Mouse (Mus musculus) cerebellum, postnatal 10 days (tissue): Measurements from ENCODE around the gene Olfr507.
"Not testable (repeated sequence)": the region's sequence is repeated elsewhere in the genome, so short reads cannot be mapped to it uniquely, and the experiment has no call there.

ENCODE experiments used
- DNase-seq, 2 experiments: peaks; one replicate each; pipeline ENCODE4 v3.0.0; 2021; ENCODE audit warnings: mixed read lengths in 2 of 2

Olfr507 gene

GRCm38 (mm10) chr7:108621514-108621913 lies at the start of gene Olfr507:
Gene Olfr507, plus strand, starts transcription at chr7:108621814.
- no peak for DNase-seq

GRCm38 (mm10) chr7:108589797-108590196 lies 31.8 kb upstream of the Olfr507 start:
- no peak for DNase-seq

DNA sequence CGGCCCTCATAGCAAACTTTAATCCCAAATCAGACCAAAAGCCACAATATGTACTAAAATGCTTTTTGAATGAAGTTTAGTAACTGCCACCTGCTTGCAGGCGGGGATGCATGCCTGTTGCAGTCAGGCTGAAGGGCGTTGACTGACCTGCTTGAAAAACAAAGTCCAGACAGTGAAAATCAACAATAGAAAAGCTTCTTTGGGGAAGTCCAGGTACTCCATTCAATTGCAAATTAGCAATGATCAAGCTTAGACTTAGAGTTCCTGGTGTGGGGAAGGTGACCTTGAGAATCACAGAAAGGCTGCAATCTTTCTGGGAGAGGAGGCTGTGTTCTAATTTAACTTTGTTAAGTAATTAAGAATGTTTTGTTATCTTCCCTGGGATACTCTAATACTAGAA lies 19.7 kb upstream of the Olfr507 start:
- not testable (repeated sequence) for DNase-seq

- no peak for DNase-seq
Measured at GRCm38 (mm10) chr7:108610487-108610886, 11.1 kb upstream of the Olfr507 start, which contains the start of gene Olfr506. Gene Olfr506, plus strand, starts transcription at chr7:108610787.

DNA sequence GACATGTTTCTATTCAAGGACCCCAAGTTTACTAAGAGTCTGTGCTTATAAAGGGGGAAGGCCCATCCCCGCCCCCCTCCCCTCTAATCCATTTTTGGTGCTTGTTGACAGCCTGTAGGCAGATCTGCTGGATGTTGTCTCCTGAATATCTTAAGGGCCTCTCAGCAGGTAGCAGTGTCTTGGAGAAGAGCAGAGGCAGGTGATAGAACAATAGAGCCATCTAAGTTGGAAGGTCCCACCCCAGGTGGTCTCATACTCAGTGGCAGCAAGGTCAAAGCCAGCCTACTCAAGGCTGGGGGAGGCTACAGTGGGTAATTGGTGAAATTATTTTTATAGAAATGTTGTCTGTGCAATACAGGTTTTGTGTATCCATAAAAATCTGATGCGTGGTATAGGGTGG lies 7.5 kb upstream of the Olfr507 start:
- no peak for DNase-seq

GRCm38 (mm10) chr7:108616781-108617180 lies 4.8 kb upstream of the Olfr507 start:
- DNase-seq, result not testable (repeated sequence)

GRCm38 (mm10) chr7:108629694-108630093 lies 8.1 kb downstream of the Olfr507 start, which contains the start of gene Olfr508:
Gene Olfr508, plus strand, starts transcription at chr7:108629994.
- no peak for DNase-seq

DNA sequence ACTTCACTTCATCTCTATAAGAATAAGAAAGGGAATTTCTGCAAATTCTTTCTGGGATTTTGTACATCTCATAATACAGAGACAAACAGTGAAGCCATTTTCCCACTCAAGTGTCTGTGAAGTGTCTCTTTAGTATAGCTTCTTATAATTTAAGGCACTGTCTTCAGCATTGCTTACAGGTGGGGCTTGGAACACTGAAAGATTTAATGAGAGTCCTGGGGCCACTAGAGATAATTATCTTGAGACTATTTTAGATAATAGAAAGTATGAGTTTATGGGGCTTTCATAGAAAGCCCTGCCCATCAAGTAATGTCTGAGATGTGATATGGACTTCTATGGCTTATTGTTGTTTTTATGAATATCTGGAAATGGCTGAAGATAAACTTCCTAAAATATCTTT lies 30.2 kb downstream of the Olfr507 start, which contains the start of gene Olfr509:
Gene Olfr509 (minus strand): TSS at position 101 of the 400 bp plus-strand sequence.
- DNase-seq, result no peak

GRCm38 (mm10) chr7:108662419-108662818 lies 40.8 kb downstream of the Olfr507 start:
- no peak for DNase-seq

- no peak for DNase-seq
Measured at GRCm38 (mm10) chr7:108666118-108666517, 44.5 kb downstream of the Olfr507 start, which contains the start of gene Olfr510. Gene Olfr510, plus strand, starts transcription at chr7:108666418.

GRCm38 (mm10) chr7:108671058-108671457 lies 49.4 kb downstream of the Olfr507 start:
- DNase-seq, result no peak
